Mouse (Mus musculus) gonadal fat pad, adult 2 months (tissue): ENCODE results near the gene Klhl29. TPM values are rescaled to one million over a fixed set of nuclear protein-coding genes. Genes with fewer than 3 reads are reported as not detected.

ENCODE experiments used
- DNase-seq: peaks from one replicate; pipeline ENCODE4 v3.0.0-alpha.2; 2012; ENCODE audit warnings: low read depth
- polyA plus RNA-seq: library from polyadenylated mRNA; depleted of rRNA; stranded (reverse); fragments of >200 nt; gene quantifications from 2 replicates; pipeline ENCODE4 v1.2.3, GENCODE M21; 2012

Klhl29 gene
- polyA plus RNA-seq, 1 experiment: 4.6 TPM

- DNase-seq: no peak
Observed at GRCm38 (mm10) chr12:5038008-5038407, 337.5 kb downstream of the Klhl29 start.

- DNase-seq: no peak
Observed at GRCm38 (mm10) chr12:5029035-5029434, 346.4 kb downstream of the Klhl29 start.
